In genomic region chr13:38531498-38531897, GRCm38 (mm10) we compare ENCODE assay signal across 23 mouse cellular contexts. TPM values are rescaled to one million over a fixed set of nuclear protein-coding genes. Genes with fewer than 3 reads are reported as not detected.
DNase-seq lines count a peak whose midpoint lies in the region; TF ChIP-seq lines count a peak whose summit lies in the region.
"Had no signal": no experiment of that assay in that cellular context is flagged by ENCODE, and none has a peak within 500 bp of the region (broad histone marks: within the 10 kb centered on the region; RNA-seq: fewer than 3 reads in every experiment).

No protein-coding gene starts in this region.

- no peaks in the 10 kb centered on the region for H3K36me3 ChIP-seq in spleen, adult 2 months (ENCODE audit: control insufficient read depth, insufficient read depth, low read length)
- H3K36me3 ChIP-seq in small intestine, adult 2 months (ENCODE audit: control insufficient read depth, insufficient read depth, low read length): no peaks in the 10 kb centered on the region
- H3K36me3 ChIP-seq: embryonic facial prominence, embryonic 13.5 days; embryonic facial prominence, embryonic 15.5 days; forebrain, embryonic 10.5 days; forebrain, embryonic 12.5 days; G1E had no signal

- TF ChIP-seq CTCF in spleen, adult 2 months (IDR thresholded peaks at IDR 0.05; ENCODE audit: extremely low read depth, insufficient read depth, insufficient read length, insufficient replicate concordance): no peak
- TF ChIP-seq CTCF in small intestine, adult 2 months (IDR thresholded peaks at IDR 0.05; ENCODE audit: extremely low read depth, insufficient read length, insufficient replicate concordance, low read depth, low read length): no peak

- no peak overlapping the region for H3K4me3 ChIP-seq in spleen, adult 2 months (ENCODE audit: extremely low read depth, insufficient read depth, insufficient read length)
- no peak overlapping the region for H3K4me3 ChIP-seq in small intestine, adult 2 months (ENCODE audit: low read depth, low read length)
- H3K4me3 ChIP-seq: embryonic facial prominence, embryonic 13.5 days; embryonic facial prominence, embryonic 15.5 days; erythroblast, embryonic 14.5 days; forebrain, embryonic 10.5 days; forebrain, embryonic 12.5 days had no signal

- H3K27me3 ChIP-seq in spleen, adult 2 months (ENCODE audit: control insufficient read depth, insufficient read depth, low read length): no peaks in the 10 kb centered on the region
- H3K27me3 ChIP-seq in small intestine, adult 2 months (ENCODE audit: control insufficient read depth, insufficient read depth, low read length): no peaks in the 10 kb centered on the region
- H3K27me3 ChIP-seq: embryonic facial prominence, embryonic 15.5 days; forebrain, embryonic 12.5 days; Patski had no signal

- TF ChIP-seq POLR2A in spleen, adult 2 months (IDR thresholded peaks at IDR 0.05; ENCODE audit: low read depth, low read length): no peak
- TF ChIP-seq POLR2A in small intestine, adult 2 months (IDR thresholded peaks at IDR 0.05; ENCODE audit: low read depth, low read length): no peak

- 58% methylated on average over 4 of the region's 4 CpGs for WGBS in spleen, adult 2 months
- WGBS in small intestine, adult 2 months: 88% methylated on average over 4 of the region's 4 CpGs

- DNase-seq in heart, adult 11 months: peak; percentile 57
- DNase-seq in heart, postnatal 4 days: no peak
- no peak for DNase-seq in spleen, adult 2 months (ENCODE audit: low read depth in 1 of 2, low spot score in 2 of 2)
- no peak for DNase-seq in spleen, postnatal 4 days (ENCODE audit: low spot score in 2 of 2)
- DNase-seq in kidney, postnatal 14 days: no peak
- DNase-seq in cerebellum, adult 8-10 months: no peak
- DNase-seq: adrenal gland, adult 8-10 months; adrenal gland, postnatal 14 days; adrenal gland, postnatal 36 days; cerebellum, adult 11-12 months; cerebellum, adult 2 months; cerebellum, adult 9-11 months; cerebellum, postnatal 14 days; cerebellum, postnatal 36 days; embryo, embryonic 11 days had no signal

- peaks cover 8% of the 10 kb centered on the region; the same call in 1 of the 2 replicates for H3K4me1 ChIP-seq in spleen, adult 2 months (ENCODE audit: control insufficient read depth, insufficient read depth, insufficient read length)
- H3K4me1 ChIP-seq in small intestine, adult 2 months (ENCODE audit: control insufficient read depth, insufficient read depth, insufficient read length, low read length): peaks cover 4% of the 10 kb centered on the region; the same call in 1 of the 2 replicates

- peak overlapping the region; percentile 37; the same call in 1 of the 2 replicates for H3K27ac ChIP-seq in spleen, adult 2 months (ENCODE audit: insufficient read depth, low read length)
- peak overlapping the region; percentile 13; the same call in 1 of the 2 replicates for H3K27ac ChIP-seq in small intestine, adult 2 months (ENCODE audit: insufficient read depth, low read depth, low read length)
- H3K27ac ChIP-seq: embryonic facial prominence, embryonic 13.5 days; embryonic facial prominence, embryonic 15.5 days; forebrain, embryonic 10.5 days; forebrain, embryonic 12.5 days had no signal

RNA-seq across cellular contexts. Expression of gene Txndc5, which starts 2.9 kb away (rescaled TPM):
- 10 to 100 TPM; 91.8 to 99.1 TPM for total RNA-seq in heart, postnatal 4 days (2021)
- polyA plus RNA-seq in spleen, adult 2 months (2012; rRNA removed): 88.0 and 112 TPM in 2 replicates
- polyA plus RNA-seq in small intestine, adult 2 months (2012; rRNA removed): 132 and 222 TPM in 2 replicates
